Mouse (Mus musculus) G1E (cell line): ENCODE measurements around the gene Npas3. TPM values are rescaled to one million over a fixed set of nuclear protein-coding genes. Genes with fewer than 3 reads are reported as not detected.

Experiments used
- ATAC-seq: 2 replicates; pipeline ENCODE4 v1.8.0; 2016; ENCODE audit warnings: mild to moderate bottlenecking; ENCODE audit not compliant: insufficient number of reproducible peaks, poor library complexity, low FRiP score, severe bottlenecking; ENCODE audit errors: extremely low read depth
- DNase-seq: peaks from one replicate; pipeline ENCODE4 v3.0.0; 2012; ENCODE audit warnings: low spot score
- H3K27me3 ChIP-seq: 2 replicates; pipeline ENCODE4 v1.6.1; 2012; ENCODE audit warnings: mild to moderate bottlenecking, low read length, inconsistent platforms; ENCODE audit not compliant: insufficient read depth
- H3K36me3 ChIP-seq: replicated peaks from 2 replicates; pipeline ENCODE3; 2012; ENCODE audit warnings: mild to moderate bottlenecking, inconsistent platforms
- H3K4me1 ChIP-seq: 2 replicates; pipeline ENCODE4 v1.6.1; 2012; ENCODE audit warnings: low read depth, low read length, inconsistent platforms, mixed read lengths; ENCODE audit not compliant: insufficient read depth
- H3K4me3 ChIP-seq: 2 replicates; pipeline ENCODE4 v1.5.1; 2012; ENCODE audit warnings: low read depth, mild to moderate bottlenecking, inconsistent platforms, low read length, moderate library complexity, mixed read lengths
- H3K9me3 ChIP-seq: replicated peaks from 2 replicates; pipeline ENCODE4 v1.6.1; 2012; ENCODE audit warnings: inconsistent platforms
- CTCF ChIP-seq: IDR thresholded peaks from 2 replicates; pipeline ENCODE4 v1.5.1; 2012; ENCODE audit warnings: low read depth, low read length, inconsistent platforms, mixed read lengths
- GATA1 ChIP-seq: IDR thresholded peaks from 2 replicates; pipeline ENCODE4 v1.6.1; 2012; ENCODE audit warnings: borderline replicate concordance, low read length, inconsistent platforms, mixed read lengths
- GATA2 ChIP-seq: IDR thresholded peaks from 2 replicates; pipeline ENCODE4 v1.6.1; 2012; ENCODE audit warnings: low read depth, low read length, inconsistent platforms, borderline replicate concordance
- POLR2AphosphoS5 ChIP-seq: IDR thresholded peaks from 2 replicates; pipeline ENCODE4 v1.6.1; 2012; ENCODE audit warnings: low read depth, low read length, inconsistent platforms; ENCODE audit not compliant: insufficient replicate concordance
- TAL1 ChIP-seq: conservative IDR thresholded peaks from 2 replicates; pipeline ENCODE4 v1.6.1; 2012; ENCODE audit warnings: low read depth, low read length, inconsistent platforms, mixed read lengths
- polyA plus RNA-seq: library from polyadenylated mRNA; stranded (reverse); fragments of >175 nt; gene quantifications from 2 replicates; pipeline ENCODE4 v1.2.3, GENCODE M21; 2012
- total RNA-seq, 2 experiments: library from RNA; stranded (forward) in 1 of 2; stranded (reverse) in 1 of 2; fragments of 200-1000 nt in 1 of 2; fragments of >200 nt in 1 of 2; fragmentation: Nextera tagmentation in 1 of 2; gene quantifications; 2 replicates each; pipeline ENCODE4 v1.2.3; 2014 to 2017

Gene Npas3
- total and polyA plus RNA-seq, 3 experiments, result 0.11 TPM; not detected in 2

- DNase-seq, result no peak
Measured at GRCm38 (mm10) chr12:53679161-53679560, 430.7 kb downstream of the Npas3 start.

GRCm38 (mm10) chr12:53680501-53680900 lies 432.0 kb downstream of the Npas3 start:
- Histone ChIP-seq H3K9me3 (peaks cover 48% of the 10 kb centered on the region), H3K4me1 (no peaks in the 10 kb centered on the region), H3K27me3 (no peaks in the 10 kb centered on the region), H3K36me3 (no peaks in the 10 kb centered on the region), H3K4me3 (no peak overlapping the region)
- ATAC-seq (no peak), DNase-seq (no peak)
- TF ChIP-seq GATA2 (no peak), POLR2AphosphoS5 (no peak), GATA1 (no peak), TAL1 (no peak), CTCF (no peak)

More at GRCm38 (mm10) chr12:53679161-53679560, 430.7 kb downstream of the Npas3 start:
- Histone ChIP-seq H3K4me3 (no peak overlapping the region), H3K27me3 (no peaks in the 10 kb centered on the region), H3K9me3 (peaks cover 48% of the 10 kb centered on the region), H3K4me1 (no peaks in the 10 kb centered on the region), H3K36me3 (no peaks in the 10 kb centered on the region)
- no peak for ATAC-seq
- TF ChIP-seq CTCF (no peak), GATA1 (no peak), GATA2 (no peak), POLR2AphosphoS5 (no peak), TAL1 (no peak)

- H3K9me3 ChIP-seq, result peaks cover 38% of the 10 kb centered on the region
- no peaks in the 10 kb centered on the region for H3K27me3 ChIP-seq
- H3K4me3 ChIP-seq, result no peak overlapping the region
- TF ChIP-seq GATA1 (no peak), TAL1 (no peak), CTCF (no peak), POLR2AphosphoS5 (no peak), GATA2 (no peak)
- no peaks in the 10 kb centered on the region for H3K4me1 ChIP-seq
- no peaks in the 10 kb centered on the region for H3K36me3 ChIP-seq
- DNase-seq, result no peak
- no peak for ATAC-seq
Measured at GRCm38 (mm10) chr12:53682036-53682435, 433.6 kb downstream of the Npas3 start.

GRCm38 (mm10) chr12:53692471-53692870 lies 444.0 kb downstream of the Npas3 start:
- no peak for ATAC-seq
- Histone ChIP-seq H3K4me3 (no peak overlapping the region), H3K9me3 (peaks cover 22% of the 10 kb centered on the region), H3K4me1 (no peaks in the 10 kb centered on the region), H3K36me3 (no peaks in the 10 kb centered on the region), H3K27me3 (no peaks in the 10 kb centered on the region)
- no peak for TF ChIP-seq POLR2AphosphoS5
- TF ChIP-seq GATA2, result no peak
- no peak for TF ChIP-seq TAL1
- no peak for TF ChIP-seq GATA1
- no peak for TF ChIP-seq CTCF
- no peak for DNase-seq

GRCm38 (mm10) chr12:53694346-53694745 lies 445.9 kb downstream of the Npas3 start:
- H3K27me3 ChIP-seq, result no peaks in the 10 kb centered on the region
- DNase-seq (no peak), ATAC-seq (no peak)
- H3K9me3 ChIP-seq, result peaks cover 31% of the 10 kb centered on the region
- TF ChIP-seq POLR2AphosphoS5, result no peak
- TF ChIP-seq CTCF, result no peak
- no peak for TF ChIP-seq GATA2
- no peak for TF ChIP-seq TAL1
- TF ChIP-seq GATA1, result no peak
- no peaks in the 10 kb centered on the region for H3K4me1 ChIP-seq
- H3K4me3 ChIP-seq, result no peak overlapping the region
- H3K36me3 ChIP-seq, result no peaks in the 10 kb centered on the region

GRCm38 (mm10) chr12:53695324-53695723 lies 446.8 kb downstream of the Npas3 start:
- Histone ChIP-seq H3K27me3 (no peaks in the 10 kb centered on the region), H3K36me3 (no peaks in the 10 kb centered on the region), H3K4me3 (no peak overlapping the region), H3K4me1 (no peaks in the 10 kb centered on the region), H3K9me3 (peaks cover 27% of the 10 kb centered on the region)
- TF ChIP-seq POLR2AphosphoS5, result no peak
- no peak for TF ChIP-seq GATA2
- TF ChIP-seq CTCF, result no peak
- no peak for TF ChIP-seq GATA1
- no peak for TF ChIP-seq TAL1
- DNase-seq (no peak), ATAC-seq (no peak)

- no peak for DNase-seq
- no peak for TF ChIP-seq GATA1
- TF ChIP-seq GATA2, result no peak
- no peak for TF ChIP-seq CTCF
- no peak for TF ChIP-seq TAL1
- TF ChIP-seq POLR2AphosphoS5, result no peak
- H3K4me1 ChIP-seq, result no peaks in the 10 kb centered on the region
- ATAC-seq, result no peak
- H3K4me3 ChIP-seq, result no peak overlapping the region
- no peaks in the 10 kb centered on the region for H3K36me3 ChIP-seq
- no peaks in the 10 kb centered on the region for H3K27me3 ChIP-seq
- peaks cover 22% of the 10 kb centered on the region for H3K9me3 ChIP-seq
Measured at GRCm38 (mm10) chr12:53697645-53698044, 449.2 kb downstream of the Npas3 start.
